Mouse (Mus musculus) neural tube, embryonic 11.5 days (tissue): ENCODE measurements around the gene Vdac1. TPM values are rescaled to one million over a fixed set of nuclear protein-coding genes. Genes with fewer than 3 reads are reported as not detected.
"Not testable (repeated sequence)": the region's sequence is repeated elsewhere in the genome, so short reads cannot be mapped to it uniquely, and the experiment has no call there.

Experiments
- ATAC-seq: fragments of 200-750 bp; cut with Nextera tagmentation; 2 replicates; pipeline ENCODE4 v1.8.0; 2017; ENCODE audit warnings: moderate number of reproducible peaks, mild to moderate bottlenecking, moderate TSS enrichment, moderate library complexity; ENCODE audit not compliant: insufficient read depth, low FRiP score, low TSS enrichment
- DNase-seq: peaks from one replicate; pipeline ENCODE4 v3.0.0-alpha.2; 2015; ENCODE audit warnings: low spot score
- H3K27ac ChIP-seq: fragments of 300-500 bp; sonication (generic); 2 replicates; pipeline ENCODE4 v1.5.1; 2014; ENCODE audit warnings: low read depth, mild to moderate bottlenecking, low read length
- H3K27me3 ChIP-seq: fragments of 300-500 bp; sonication (generic); 2 replicates; pipeline ENCODE4 v1.6.1; 2014; ENCODE audit warnings: mild to moderate bottlenecking, low read length, mixed read lengths; ENCODE audit not compliant: control insufficient read depth, insufficient read depth
- H3K36me3 ChIP-seq: fragments of 300-500 bp; sonication (generic); 2 replicates; pipeline ENCODE4 v1.6.1; 2014; ENCODE audit warnings: mild to moderate bottlenecking, low read length, moderate library complexity, mixed read lengths; ENCODE audit not compliant: control insufficient read depth, insufficient read depth
- H3K4me1 ChIP-seq: fragments of 300-500 bp; sonication (generic); 2 replicates; pipeline ENCODE4 v1.6.1; 2014; ENCODE audit warnings: low read length, mixed read lengths; ENCODE audit not compliant: control insufficient read depth, insufficient read depth
- H3K4me2 ChIP-seq: fragments of 300-500 bp; sonication (generic); 2 replicates; pipeline ENCODE4 v1.6.1; 2014; ENCODE audit warnings: low read depth, mild to moderate bottlenecking, moderate library complexity
- H3K4me3 ChIP-seq: fragments of 300-500 bp; sonication (generic); 2 replicates; pipeline ENCODE4 v1.5.1; 2014; ENCODE audit warnings: low read depth, low read length
- H3K9ac ChIP-seq: fragments of 300-500 bp; sonication (generic); 2 replicates; pipeline ENCODE4 v1.6.1; 2014; ENCODE audit warnings: mild to moderate bottlenecking, low read length
- H3K9me3 ChIP-seq: fragments of 300-500 bp; sonication (generic); 2 replicates; pipeline ENCODE4 v1.6.1; 2016; ENCODE audit warnings: low read length; ENCODE audit not compliant: control insufficient read depth
- WGBS: fragments of 180-500 bp; shearing (Covaris S2); extraction: QIAGEN DNeasy Blood & Tissue Kit; methylation state at CpG from one replicate; pipeline ENCODE4 v1.1.7; 2014; 5-methylcytosine and 5-hydroxymethylcytosine counted together
- polyA plus RNA-seq: library from polyadenylated mRNA; unstranded; fragments of >200 nt; fragmentation: Nextera tagmentation; extraction: Ambion mirVana; gene quantifications from 2 replicates; pipeline ENCODE4 v1.2.1, GENCODE M21; 2014

Gene Vdac1
- polyA plus RNA-seq, 1 experiment from 2014 or later: 211 TPM

DNA sequence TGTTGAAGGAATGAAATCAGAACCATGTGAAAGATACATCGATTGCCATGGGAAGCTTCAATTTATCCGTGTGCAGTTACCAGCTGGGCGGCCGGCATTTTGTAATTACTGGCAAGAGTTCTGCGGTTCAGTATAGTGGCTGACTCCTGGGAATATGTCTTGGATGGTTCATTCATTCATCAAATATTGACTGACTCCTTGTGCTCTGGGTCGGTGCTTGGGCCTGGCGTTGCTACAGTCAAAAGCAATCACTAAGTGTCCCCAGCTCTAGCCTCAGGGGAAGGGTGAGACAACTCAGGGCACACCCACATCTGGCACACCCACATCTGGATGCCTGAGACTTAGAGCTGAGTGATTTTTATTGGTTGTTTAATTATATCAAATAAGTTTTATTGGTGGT lies 13.2 kb downstream of the Vdac1 start:
- no peaks in the 10 kb centered on the region for H3K9me3 ChIP-seq
- H3K9ac ChIP-seq: no peak overlapping the region
- H3K36me3 ChIP-seq: peaks cover 9% of the 10 kb centered on the region
- H3K27me3 ChIP-seq: no peaks in the 10 kb centered on the region
- ATAC-seq (no peak), DNase-seq (no peak)
- no peak overlapping the region for H3K4me2 ChIP-seq
- H3K4me3 ChIP-seq: no peak overlapping the region
- 0 out of 2 replicates have a peak, but pooled peaks cover 3% of the 10 kb centered on the region for H3K4me1 ChIP-seq
- WGBS: 82% methylated on average over 7 of the region's 7 CpGs
- no peak overlapping the region for H3K27ac ChIP-seq

DNA sequence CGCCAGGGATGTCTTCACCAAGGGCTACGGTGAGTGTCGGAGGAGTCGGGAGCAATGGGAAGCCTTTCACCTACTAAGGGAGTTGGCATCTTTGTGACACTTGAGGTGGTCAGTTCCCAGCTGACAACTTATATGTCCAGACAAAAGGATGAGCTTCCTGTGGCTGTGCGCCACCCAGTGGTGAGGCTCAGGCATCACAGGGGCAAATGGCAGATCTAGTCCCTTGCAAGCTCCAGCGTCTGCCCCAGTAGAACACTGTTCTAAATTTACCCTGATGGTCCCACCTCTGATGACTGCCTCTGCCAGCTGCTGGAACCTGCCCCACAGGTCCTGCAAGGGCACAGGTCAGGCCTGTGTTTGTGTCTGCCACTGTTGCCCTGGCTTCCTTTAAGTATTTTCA lies 13.7 kb downstream of the Vdac1 start:
- Histone ChIP-seq H3K9me3 (no peaks in the 10 kb centered on the region), H3K4me1 (0 out of 2 replicates have a peak, but pooled peaks cover 3% of the 10 kb centered on the region), H3K36me3 (peaks cover 9% of the 10 kb centered on the region), H3K4me3 (no peak overlapping the region), H3K27ac (no peak overlapping the region), H3K9ac (no peak overlapping the region), H3K27me3 (no peaks in the 10 kb centered on the region), H3K4me2 (no peak overlapping the region)
- DNase-seq (peak; percentile 61), ATAC-seq (no peak)
- WGBS: 63% methylated on average over 6 of the region's 6 CpGs

DNA sequence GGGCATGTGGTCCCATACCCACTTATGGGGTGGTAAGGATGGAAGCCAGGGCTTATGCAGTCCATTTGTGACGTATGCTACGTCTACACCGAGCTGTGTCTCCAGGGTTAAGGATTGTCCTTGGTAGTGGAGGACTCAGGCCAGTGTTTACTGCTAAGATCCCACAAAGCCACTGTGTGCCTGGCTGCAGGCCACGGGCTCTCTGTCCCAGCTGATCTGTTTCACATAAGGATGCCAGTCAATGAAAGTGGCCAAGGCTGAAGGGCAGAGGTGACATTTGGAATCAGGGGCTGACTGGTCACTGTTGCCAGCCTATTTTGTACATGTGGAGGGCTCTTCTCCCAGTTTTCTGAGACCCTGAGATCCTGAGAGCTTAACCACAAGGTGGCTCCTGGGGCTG lies 16.9 kb downstream of the Vdac1 start:
- Histone ChIP-seq H3K9me3 (no peaks in the 10 kb centered on the region), H3K27me3 (no peaks in the 10 kb centered on the region), H3K36me3 (peaks cover 11% of the 10 kb centered on the region), H3K27ac (no peak overlapping the region), H3K4me2 (no peak overlapping the region), H3K4me1 (no peaks in the 10 kb centered on the region), H3K4me3 (no peak overlapping the region), H3K9ac (no peak overlapping the region)
- 94% methylated on average over 4 of the region's 4 CpGs for WGBS
- DNase-seq (no peak), ATAC-seq (no peak)

DNA sequence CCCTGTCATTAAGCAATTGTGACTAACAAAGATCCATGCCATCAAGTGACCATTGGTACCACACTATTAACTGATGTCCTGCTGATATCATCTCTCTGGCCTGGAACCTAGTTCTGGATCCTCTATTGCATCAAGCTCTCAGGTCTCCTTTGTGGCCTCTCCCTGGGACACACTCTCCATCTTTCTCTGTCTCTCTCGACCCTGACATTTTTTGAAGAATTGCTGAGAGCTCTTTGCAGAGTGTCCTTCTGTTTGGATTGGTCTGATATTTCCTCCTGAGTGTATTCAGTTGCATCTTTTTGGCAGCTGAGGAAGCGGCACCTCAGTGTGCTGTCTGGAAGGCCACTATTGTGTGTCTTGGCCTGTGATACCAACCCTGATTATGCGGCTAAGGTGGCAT lies 18.6 kb downstream of the Vdac1 start:
- no peak overlapping the region for H3K9ac ChIP-seq
- peaks cover 13% of the 10 kb centered on the region for H3K36me3 ChIP-seq
- ATAC-seq (no peak), DNase-seq (no peak)
- H3K4me3 ChIP-seq: no peak overlapping the region
- no peaks in the 10 kb centered on the region for H3K9me3 ChIP-seq
- no peak overlapping the region for H3K4me2 ChIP-seq
- H3K4me1 ChIP-seq: no peaks in the 10 kb centered on the region
- H3K27me3 ChIP-seq: no peaks in the 10 kb centered on the region
- WGBS: 91% methylated on average over 3 of the region's 3 CpGs
- no peak overlapping the region for H3K27ac ChIP-seq

DNA sequence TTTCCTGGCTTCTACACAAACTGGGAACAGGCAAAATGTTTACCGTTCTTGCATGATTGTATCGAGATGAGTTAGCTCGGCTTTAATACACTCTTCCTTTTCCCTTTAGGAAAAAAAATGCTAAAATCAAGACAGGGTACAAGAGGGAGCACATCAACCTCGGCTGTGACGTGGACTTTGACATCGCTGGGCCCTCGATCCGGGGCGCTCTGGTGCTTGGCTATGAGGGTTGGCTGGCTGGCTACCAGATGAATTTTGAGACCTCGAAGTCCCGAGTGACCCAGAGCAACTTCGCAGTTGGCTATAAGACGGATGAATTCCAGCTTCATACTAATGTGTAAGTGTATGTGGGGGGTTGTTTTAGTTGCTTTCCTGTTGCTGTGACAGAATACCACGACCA lies 23.1 kb downstream of the Vdac1 start:
- DNase-seq (no peak), ATAC-seq (no peak)
- WGBS: 95% methylated on average over 14 of the region's 14 CpGs

DNA sequence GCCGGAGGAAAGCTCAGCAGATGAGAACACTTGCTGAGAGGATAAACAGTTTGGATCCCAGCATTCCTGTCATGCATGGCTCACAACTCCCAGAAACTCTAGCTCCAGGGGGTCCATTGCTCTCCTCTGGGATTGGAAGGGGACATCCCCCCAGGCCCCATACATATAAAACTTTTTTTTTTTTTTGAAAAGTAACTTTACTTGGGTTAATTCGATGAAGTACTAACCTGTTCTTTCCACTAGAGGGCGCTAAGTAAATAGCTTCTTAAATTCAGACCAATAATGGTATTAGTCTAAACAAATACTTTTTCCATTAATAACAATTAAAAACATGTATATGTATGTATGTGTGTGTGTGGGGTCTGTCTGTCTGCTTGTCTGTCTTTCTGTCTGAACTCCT lies 24.0 kb downstream of the Vdac1 start:
- 57% methylated on average over 3 of the region's 3 CpGs for WGBS
- H3K4me1 ChIP-seq: no peaks in the 10 kb centered on the region
- DNase-seq: no peak
- H3K9me3 ChIP-seq: no peaks in the 10 kb centered on the region
- no peak overlapping the region for H3K27ac ChIP-seq
- ATAC-seq: no peak
- no peaks in the 10 kb centered on the region for H3K27me3 ChIP-seq
- H3K9ac ChIP-seq: no peak overlapping the region
- H3K36me3 ChIP-seq: peaks cover 13% of the 10 kb centered on the region
- no peak overlapping the region for H3K4me3 ChIP-seq
- H3K4me2 ChIP-seq: no peak overlapping the region

More for the DNA sequence above, 23.1 kb downstream of the Vdac1 start:
- H3K4me3 ChIP-seq: no peak overlapping the region
- H3K4me1 ChIP-seq: no peaks in the 10 kb centered on the region
- no peaks in the 10 kb centered on the region for H3K9me3 ChIP-seq
- no peaks in the 10 kb centered on the region for H3K27me3 ChIP-seq
- H3K36me3 ChIP-seq: peaks cover 15% of the 10 kb centered on the region
- no peak overlapping the region for H3K27ac ChIP-seq
- no peak overlapping the region for H3K9ac ChIP-seq
- no peak overlapping the region for H3K4me2 ChIP-seq

DNA sequence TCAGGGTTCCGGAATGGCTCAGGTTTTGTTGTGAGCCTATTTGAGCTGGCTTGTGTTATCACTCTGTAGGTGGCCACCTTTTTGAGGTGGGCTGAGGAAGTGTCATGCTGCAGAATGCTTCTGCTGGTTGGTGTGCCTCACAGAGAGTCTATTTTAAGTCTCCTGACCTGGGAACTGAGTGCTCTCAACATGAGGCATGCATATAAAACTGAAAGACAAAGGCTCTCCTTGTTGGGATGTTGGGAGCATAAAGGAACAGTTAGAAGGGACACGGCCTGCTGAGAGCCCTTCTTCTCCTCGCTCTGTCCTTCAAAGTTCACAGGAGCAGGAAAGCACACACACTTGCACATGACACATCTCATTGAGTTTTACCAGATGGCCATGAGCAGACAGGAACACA lies 26.2 kb downstream of the Vdac1 start:
- Histone ChIP-seq H3K4me1 (no peaks in the 10 kb centered on the region), H3K9ac (no peak overlapping the region), H3K27ac (no peak overlapping the region), H3K4me2 (no peak overlapping the region), H3K27me3 (no peaks in the 10 kb centered on the region), H3K9me3 (no peaks in the 10 kb centered on the region), H3K36me3 (peaks cover 13% of the 10 kb centered on the region), H3K4me3 (no peak overlapping the region)
- WGBS: 84% methylated on average over 3 of the region's 3 CpGs
- no peak for DNase-seq
- ATAC-seq: no peak

DNA sequence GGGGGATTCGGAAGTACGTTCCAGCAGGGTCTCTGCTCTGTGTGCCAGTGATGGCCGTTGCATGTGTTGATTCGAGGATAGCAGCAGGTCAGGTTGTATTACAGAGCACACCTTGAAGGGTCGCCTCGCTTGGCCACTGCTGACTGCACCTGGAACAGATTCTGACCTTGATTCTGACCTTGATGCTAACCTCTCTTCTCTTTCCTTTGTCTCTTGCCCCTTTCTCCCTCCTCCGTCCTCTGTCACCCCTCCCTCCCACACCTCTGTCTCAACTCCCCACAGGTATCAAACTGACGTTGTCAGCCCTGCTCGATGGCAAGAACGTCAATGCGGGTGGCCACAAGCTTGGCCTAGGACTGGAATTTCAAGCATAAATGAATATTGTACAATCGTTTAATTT lies 27.5 kb downstream of the Vdac1 start:
- no peaks in the 10 kb centered on the region for H3K27me3 ChIP-seq
- 92% methylated on average over 12 of the region's 12 CpGs for WGBS
- H3K36me3 ChIP-seq: peaks cover 13% of the 10 kb centered on the region
- H3K27ac ChIP-seq: no peak overlapping the region
- no peaks in the 10 kb centered on the region for H3K9me3 ChIP-seq
- H3K9ac ChIP-seq: no peak overlapping the region
- no peaks in the 10 kb centered on the region for H3K4me1 ChIP-seq
- DNase-seq (no peak), ATAC-seq (no peak)
- H3K4me2 ChIP-seq: no peak overlapping the region
- H3K4me3 ChIP-seq: no peak overlapping the region

DNA sequence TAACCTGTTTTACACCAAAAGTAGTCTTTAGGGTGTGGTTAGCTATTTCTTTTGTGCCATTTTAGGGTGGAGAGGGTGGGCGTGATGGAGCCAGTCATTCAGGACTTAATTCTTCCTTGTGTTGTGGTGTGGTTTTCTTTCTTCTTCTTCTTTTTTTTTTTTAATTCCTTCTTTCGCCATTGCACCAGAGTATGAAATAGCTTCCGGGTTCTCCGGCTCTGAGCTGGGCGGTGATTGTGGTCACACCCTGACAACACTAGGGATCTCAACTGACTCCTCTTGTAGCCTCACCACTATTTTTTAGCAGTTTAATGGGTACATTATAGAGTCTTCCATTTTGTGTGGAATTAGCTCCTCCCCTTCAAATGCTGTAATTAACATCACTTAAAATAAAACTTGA lies 28.3 kb downstream of the Vdac1 start:
- H3K27me3 ChIP-seq, H3K9ac ChIP-seq, H3K9me3 ChIP-seq, DNase-seq, ATAC-seq, H3K27ac ChIP-seq, H3K4me1 ChIP-seq, H3K4me3 ChIP-seq, H3K4me2 ChIP-seq: not testable (repeated sequence)
- peaks cover 13% of the 10 kb centered on the region for H3K36me3 ChIP-seq
- WGBS: 95% methylated on average over 5 of the region's 5 CpGs
